ENCODE assay signal across 38 mouse cellular contexts in genomic region chr15:75221942-75222341, GRCm38 (mm10). TPM values are rescaled to one million over a fixed set of nuclear protein-coding genes. Genes with fewer than 3 reads are reported as not detected.
"Had no signal": no experiment of that assay in that cellular context is flagged by ENCODE, and none has a peak within 500 bp of the region (broad histone marks: within the 10 kb centered on the region; RNA-seq: fewer than 3 reads in every experiment).

No protein-coding gene starts in this region.

- H3K4me3 ChIP-seq: embryonic facial prominence, embryonic 10.5 days; embryonic facial prominence, embryonic 12.5 days; embryonic facial prominence, embryonic 13.5 days; embryonic facial prominence, embryonic 15.5 days; erythroblast, embryonic 14.5 days; forebrain, embryonic 10.5 days; forebrain, embryonic 12.5 days; forebrain, embryonic 13.5 days; forebrain, embryonic 15.5 days; gastrocnemius, adult 2 months; heart, adult 2 months had no signal

- H3K4me2 ChIP-seq: embryonic facial prominence, embryonic 12.5 days; embryonic facial prominence, embryonic 13.5 days; embryonic facial prominence, embryonic 15.5 days; forebrain, embryonic 12.5 days; forebrain, embryonic 13.5 days; forebrain, embryonic 15.5 days had no signal

- H3K4me1 ChIP-seq: embryonic facial prominence, embryonic 10.5 days; embryonic facial prominence, embryonic 12.5 days; embryonic facial prominence, embryonic 13.5 days; embryonic facial prominence, embryonic 15.5 days; forebrain, embryonic 10.5 days; forebrain, embryonic 12.5 days; forebrain, embryonic 13.5 days; forebrain, embryonic 15.5 days had no signal

- H3K27me3 ChIP-seq: embryonic facial prominence, embryonic 12.5 days; embryonic facial prominence, embryonic 13.5 days; embryonic facial prominence, embryonic 15.5 days; forebrain, embryonic 12.5 days; forebrain, embryonic 13.5 days; forebrain, embryonic 15.5 days had no signal

- H3K9ac ChIP-seq: embryonic facial prominence, embryonic 12.5 days; embryonic facial prominence, embryonic 13.5 days; embryonic facial prominence, embryonic 15.5 days; forebrain, embryonic 12.5 days; forebrain, embryonic 13.5 days; forebrain, embryonic 15.5 days; forebrain, postnatal 0 days had no signal

- DNase-seq: cerebellum, adult 2 months; cerebellum, adult 8-10 months; cerebellum, adult 9-10 months; cerebellum, adult 9-11 months; cerebellum, postnatal 10 days; cerebellum, postnatal 14 days; cerebellum, postnatal 25 days; cerebellum, postnatal 36 days; embryo, embryonic 11 days; forebrain, postnatal 0 days; gastrocnemius, adult 2 months; gastrocnemius, postnatal 10 days; gastrocnemius, postnatal 14 days; gastrocnemius, postnatal 25 days; gastrocnemius, postnatal 36 days; heart, adult 2 months had no signal

- H3K9me3 ChIP-seq: embryonic facial prominence, embryonic 12.5 days; embryonic facial prominence, embryonic 15.5 days; forebrain, embryonic 12.5 days; forebrain, embryonic 15.5 days had no signal

- H3K36me3 ChIP-seq: embryonic facial prominence, embryonic 10.5 days; embryonic facial prominence, embryonic 12.5 days; embryonic facial prominence, embryonic 13.5 days; embryonic facial prominence, embryonic 15.5 days; forebrain, embryonic 10.5 days; forebrain, embryonic 12.5 days; forebrain, embryonic 15.5 days had no signal

- ATAC-seq: forebrain, embryonic 13.5 days; forebrain, embryonic 14.5 days; forebrain, embryonic 15.5 days; forebrain, embryonic 16.5 days; forebrain, postnatal 0 days had no signal

- H3K27ac ChIP-seq: embryonic facial prominence, embryonic 10.5 days; embryonic facial prominence, embryonic 12.5 days; embryonic facial prominence, embryonic 13.5 days; embryonic facial prominence, embryonic 15.5 days; forebrain, embryonic 10.5 days; forebrain, embryonic 12.5 days; forebrain, embryonic 13.5 days; forebrain, embryonic 15.5 days; gastrocnemius, adult 2 months; heart, adult 2 months had no signal

RNA-seq across cellular contexts. Expression of gene BC025446, which starts 5.8 kb away (rescaled TPM):
- total RNA-seq: common myeloid progenitor, adult 5-6 weeks; forebrain, postnatal 0 days; gastrocnemius, adult 18-20 months; gastrocnemius, adult 2 months; gastrocnemius, postnatal 10 days; gastrocnemius, postnatal 14 days; gastrocnemius, postnatal 25 days; gastrocnemius, postnatal 36 days; granulocyte monocyte progenitor cell, adult 5-6 weeks; heart, adult 2 months; heart, adult 8-10 months had no signal
- polyA plus RNA-seq: cerebellum, adult 2 months; cortical plate, adult 2 months; embryonic facial prominence, embryonic 10.5 days; embryonic facial prominence, embryonic 11.5 days; embryonic facial prominence, embryonic 12.5 days; embryonic facial prominence, embryonic 13.5 days; embryonic facial prominence, embryonic 14.5 days; embryonic facial prominence, embryonic 15.5 days; erythroblast, embryonic 14.5 days; forebrain, embryonic 10.5 days; forebrain, embryonic 11.5 days; forebrain, embryonic 12.5 days; forebrain, embryonic 13.5 days; forebrain, embryonic 14.5 days; forebrain, embryonic 15.5 days; forebrain, embryonic 16.5 days; forebrain, postnatal 0 days; frontal cortex, adult 2 months; heart, adult 2 months had no signal

RNA-seq across cellular contexts. Expression of gene Ly6f, which starts 46.3 kb away (rescaled TPM):
- total RNA-seq: common myeloid progenitor, adult 5-6 weeks; forebrain, postnatal 0 days; gastrocnemius, adult 18-20 months; gastrocnemius, adult 2 months; gastrocnemius, adult 8-10 months; gastrocnemius, postnatal 10 days; gastrocnemius, postnatal 14 days; gastrocnemius, postnatal 25 days; gastrocnemius, postnatal 36 days; gastrocnemius, postnatal 4 days; granulocyte monocyte progenitor cell, adult 5-6 weeks; heart, adult 2 months; heart, adult 8-10 months had no signal
- polyA plus RNA-seq: cerebellum, adult 2 months; cortical plate, adult 2 months; embryonic facial prominence, embryonic 10.5 days; embryonic facial prominence, embryonic 11.5 days; embryonic facial prominence, embryonic 12.5 days; embryonic facial prominence, embryonic 13.5 days; embryonic facial prominence, embryonic 14.5 days; embryonic facial prominence, embryonic 15.5 days; erythroblast, embryonic 14.5 days; forebrain, embryonic 10.5 days; forebrain, embryonic 11.5 days; forebrain, embryonic 12.5 days; forebrain, embryonic 13.5 days; forebrain, embryonic 14.5 days; forebrain, embryonic 15.5 days; forebrain, embryonic 16.5 days; forebrain, postnatal 0 days; frontal cortex, adult 2 months; heart, adult 2 months had no signal
